Mouse (Mus musculus): ENCODE data around the gene Atp1a2.

DNA sequence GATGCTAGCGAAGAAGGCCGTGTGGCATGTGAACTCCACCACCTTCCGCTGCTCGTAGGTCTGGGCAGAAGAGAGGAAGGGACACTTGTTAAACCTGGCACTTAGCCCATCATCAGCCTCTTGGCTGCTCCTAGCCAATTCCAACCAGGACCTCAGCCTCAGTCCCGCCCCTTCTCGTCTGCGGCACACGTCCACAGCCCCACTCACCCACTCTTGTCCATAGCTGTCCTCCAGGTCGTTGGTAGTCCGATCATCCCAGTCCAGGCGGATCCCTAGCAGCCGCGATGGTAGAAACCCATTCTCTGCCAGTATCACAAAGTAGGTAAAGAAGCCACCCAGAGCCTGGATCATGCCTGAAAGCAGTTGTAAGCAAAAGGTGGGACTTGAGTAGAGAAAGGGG is 19.5 kb downstream of the Atp1a2 start:
- no peak for TF ChIP-seq CTCF (IDR thresholded peaks at IDR 0.05)
- no peak for TF ChIP-seq EP300 (IDR thresholded peaks at IDR 0.05)
